Mouse (Mus musculus) olfactory bulb, adult 2 months (tissue): ENCODE measurements around the gene Cox15. TPM values are rescaled to one million over a fixed set of nuclear protein-coding genes. Genes with fewer than 3 reads are reported as not detected.

Source experiments
- H3K27ac ChIP-seq: fragments of 200-500 bp; 2 replicates; pipeline ENCODE4 v1.5.1; 2012; ENCODE audit warnings: low read depth, low read length; ENCODE audit not compliant: insufficient read depth
- H3K4me1 ChIP-seq: fragments of 200-500 bp; 2 replicates; pipeline ENCODE4 v1.6.1; 2012; ENCODE audit warnings: low read length; ENCODE audit not compliant: control insufficient read depth, insufficient read depth
- H3K4me3 ChIP-seq: fragments of 200-500 bp; 2 replicates; pipeline ENCODE4 v1.5.1; 2012; ENCODE audit warnings: mild to moderate bottlenecking, low read depth, low read length, moderate library complexity; ENCODE audit not compliant: insufficient read depth
- CTCF ChIP-seq: fragments of 200-500 bp; IDR thresholded peaks from 2 replicates; pipeline ENCODE4 v1.5.1; 2012; ENCODE audit warnings: low read depth, mild to moderate bottlenecking, low read length, moderate library complexity; ENCODE audit not compliant: insufficient read depth
- POLR2A ChIP-seq: fragments of 200-500 bp; IDR thresholded peaks from 2 replicates; pipeline ENCODE4 v1.6.1; 2012; ENCODE audit warnings: mild to moderate bottlenecking, low read depth, low read length, moderate library complexity; ENCODE audit not compliant: insufficient read depth
- WGBS: fragments of 180-500 bp; shearing (Covaris S2); methylation state at CpG from one replicate; pipeline ENCODE4 v1.1.7; 2018; 5-methylcytosine and 5-hydroxymethylcytosine counted together
- polyA plus RNA-seq: library from polyadenylated mRNA; stranded (reverse); fragments of >200 nt; gene quantifications from 2 replicates; pipeline ENCODE4 v1.2.4, GENCODE M21; 2012; ENCODE audit warnings: low replicate concordance; ENCODE audit not compliant: missing spikeins, insufficient read depth, insufficient read length

The Cox15 gene
- polyA plus RNA-seq, 1 experiment, result not detected

DNA sequence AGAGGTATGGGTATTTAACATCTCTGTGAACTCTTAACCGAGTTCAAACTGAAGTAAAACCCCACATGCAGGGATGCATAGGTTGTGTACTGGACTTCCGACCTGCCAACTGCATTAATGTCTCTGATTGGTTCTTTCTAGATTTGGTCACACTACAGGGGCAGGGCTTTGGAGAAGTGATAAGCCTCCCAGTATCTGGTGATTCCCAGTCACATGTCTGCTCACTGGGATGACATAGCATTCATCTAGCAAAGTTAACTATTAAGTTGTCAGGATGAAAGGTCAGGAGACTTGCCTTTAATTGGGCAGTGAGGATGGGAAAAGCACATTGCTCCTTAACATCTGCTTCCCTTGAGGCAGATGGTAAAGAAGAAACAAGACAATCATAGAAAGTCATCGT is 29.2 kb upstream of the Cox15 start, which contains the start of gene Abcc2:
TSS of gene Abcc2 (plus strand) at position 213 of the 400 bp plus-strand sequence.
- H3K4me3 ChIP-seq, result no peak within 1 kb of the TSS
- H3K4me1 ChIP-seq, result no peaks in the 10 kb centered on the region
- H3K27ac ChIP-seq, result no peak within 1 kb of the TSS
- TF ChIP-seq CTCF (no peak), POLR2A (no peak)
- 84% methylated on average over 3 of the region's 3 CpGs for WGBS

DNA sequence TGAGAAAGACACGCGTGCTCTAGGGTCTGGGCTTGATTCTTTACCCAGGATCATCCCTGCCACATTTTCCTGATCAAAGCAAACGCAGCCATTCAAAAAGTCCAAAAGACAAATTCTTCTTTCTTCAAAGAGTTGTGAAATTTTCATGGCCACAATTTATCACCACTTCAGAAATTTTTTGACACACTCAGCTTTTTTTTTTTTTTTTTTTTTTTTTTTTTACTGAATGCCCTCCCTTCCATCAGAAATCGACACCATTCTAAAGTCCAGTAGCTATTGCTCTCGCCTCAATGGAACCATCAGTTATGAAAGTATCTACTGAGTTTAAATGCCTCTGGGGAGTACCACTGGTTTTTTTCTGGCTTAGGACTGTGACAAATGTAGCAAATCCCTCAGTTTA is 27.6 kb upstream of the Cox15 start:
- no peak overlapping the region for H3K4me3 ChIP-seq
- 91% methylated on average over 5 of the region's 5 CpGs for WGBS
- no peaks in the 10 kb centered on the region for H3K4me1 ChIP-seq
- H3K27ac ChIP-seq, result no peak overlapping the region
- TF ChIP-seq POLR2A (no peak), CTCF (no peak)

DNA sequence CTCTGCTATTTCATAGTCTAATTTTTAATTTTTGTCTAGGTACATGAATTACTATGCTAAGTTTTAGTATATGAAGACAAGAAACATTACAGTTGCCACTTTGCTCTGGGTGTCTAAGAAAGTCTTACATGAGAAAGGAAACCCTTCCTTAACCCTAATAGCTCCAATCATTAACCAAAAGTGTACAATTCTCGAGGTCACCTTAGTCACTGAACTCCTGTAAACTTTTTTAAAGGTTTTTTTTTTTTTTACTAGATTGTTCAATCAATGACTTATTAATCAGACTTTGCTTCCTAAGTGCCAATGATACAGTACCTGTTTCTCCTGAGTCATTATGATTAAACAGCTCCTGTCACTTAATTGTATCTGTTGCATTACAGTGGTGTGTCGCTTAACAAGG is 24.5 kb upstream of the Cox15 start:
- WGBS, result 77% methylated on average over 2 of the region's 2 CpGs
- Histone ChIP-seq H3K27ac (no peak overlapping the region), H3K4me1 (no peaks in the 10 kb centered on the region), H3K4me3 (no peak overlapping the region)
- TF ChIP-seq CTCF, result no peak
- TF ChIP-seq POLR2A, result no peak

DNA sequence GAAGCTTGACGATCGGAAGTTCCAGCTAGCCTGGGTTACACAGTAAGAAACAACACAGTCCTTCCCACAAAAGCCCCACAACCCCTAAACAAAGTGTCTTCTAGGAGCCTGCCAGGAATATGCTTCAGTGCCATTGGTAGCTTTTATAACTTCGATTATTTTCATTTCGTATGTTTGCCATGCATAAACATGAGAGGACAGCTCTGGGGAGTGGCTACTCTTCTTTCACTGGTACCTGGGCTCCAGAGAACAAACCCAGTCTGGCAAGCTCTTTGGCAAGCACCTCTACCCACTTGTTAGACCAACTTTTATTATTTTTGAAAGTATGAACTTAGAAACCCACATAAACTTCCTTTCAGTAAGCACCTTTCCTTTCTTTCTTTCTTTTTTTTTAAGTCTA is 23.8 kb upstream of the Cox15 start:
- Histone ChIP-seq H3K4me3 (no peak overlapping the region), H3K4me1 (no peaks in the 10 kb centered on the region), H3K27ac (no peak overlapping the region)
- WGBS, result 66% methylated on average over 4 of the region's 4 CpGs
- TF ChIP-seq POLR2A (no peak), CTCF (no peak)

DNA sequence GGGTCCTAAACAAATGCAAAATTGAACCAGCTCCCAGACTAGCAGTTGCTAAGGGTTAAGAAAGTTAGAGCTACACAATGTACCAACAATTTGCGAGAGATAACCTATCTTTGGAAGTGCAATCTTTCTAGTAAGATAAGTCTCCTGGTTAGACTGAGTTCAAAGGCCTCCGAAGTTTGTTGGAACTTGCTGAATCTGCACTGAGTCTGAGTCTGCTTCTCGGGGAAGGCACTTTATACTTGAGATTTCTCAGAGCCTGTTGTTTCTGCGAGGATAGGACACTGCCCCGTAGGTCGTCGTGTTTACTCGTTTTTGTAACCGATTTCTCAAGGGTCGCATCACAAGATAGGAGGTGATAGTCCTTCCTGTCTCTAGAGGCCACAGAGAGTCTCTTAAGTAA is 22.6 kb upstream of the Cox15 start:
- Histone ChIP-seq H3K4me3 (no peak overlapping the region), H3K27ac (no peak overlapping the region), H3K4me1 (no peaks in the 10 kb centered on the region)
- TF ChIP-seq CTCF (no peak), POLR2A (no peak)
- 84% methylated on average over 10 of the region's 10 CpGs for WGBS

DNA sequence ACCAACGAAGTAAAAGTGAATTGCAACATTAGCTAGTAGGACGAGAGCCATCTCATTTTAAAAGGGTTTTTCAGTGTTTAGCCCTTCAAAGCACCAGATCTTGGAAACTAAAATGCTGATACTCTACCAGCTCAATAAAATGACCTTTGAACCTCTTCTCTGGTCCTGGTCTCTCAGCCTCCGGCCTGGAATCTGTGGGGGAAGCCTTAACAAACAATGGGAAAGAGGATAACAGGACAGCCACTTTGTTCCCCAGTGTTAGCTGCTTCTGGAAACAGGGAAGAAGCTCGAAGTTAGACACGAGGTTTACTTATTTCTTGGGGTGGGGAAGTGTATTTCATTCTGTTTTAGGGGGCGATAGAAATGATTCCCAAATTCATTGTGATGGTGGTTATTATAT is 19.5 kb upstream of the Cox15 start:
- TF ChIP-seq CTCF (no peak), POLR2A (no peak)
- WGBS, result 82% methylated on average over 6 of the region's 6 CpGs

DNA sequence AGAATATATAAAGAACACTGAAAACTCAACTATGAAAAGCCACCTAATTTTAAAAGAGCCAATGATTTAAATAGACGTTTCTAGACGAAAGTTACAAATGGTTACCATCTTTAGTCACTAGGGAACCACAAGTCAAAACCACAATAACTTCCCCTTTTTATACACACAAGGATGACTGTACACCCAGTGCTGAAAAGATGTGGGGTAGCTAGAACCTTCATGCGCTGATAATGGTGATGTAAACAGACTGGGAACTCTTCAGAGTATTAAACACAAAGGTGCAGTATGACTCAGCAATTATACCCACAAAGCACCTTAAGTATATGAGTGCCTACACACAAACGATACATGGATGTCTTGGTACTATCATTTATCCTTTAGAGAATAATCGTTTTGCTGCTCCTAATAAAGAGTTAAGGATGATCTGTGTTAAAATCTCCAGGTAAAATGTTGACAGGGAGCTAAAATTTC is 18.7 kb upstream of the Cox15 start:
- TF ChIP-seq CTCF (no peak), POLR2A (no peak)
- Histone ChIP-seq H3K4me1 (no peaks in the 10 kb centered on the region), H3K4me3 (no peak overlapping the region), H3K27ac (no peak overlapping the region)
- WGBS, result 87% methylated on average over 5 of the region's 5 CpGs

More for the DNA sequence above, 19.5 kb upstream of the Cox15 start:
- Histone ChIP-seq H3K4me1 (no peaks in the 10 kb centered on the region), H3K4me3 (no peak overlapping the region), H3K27ac (no peak overlapping the region)

DNA sequence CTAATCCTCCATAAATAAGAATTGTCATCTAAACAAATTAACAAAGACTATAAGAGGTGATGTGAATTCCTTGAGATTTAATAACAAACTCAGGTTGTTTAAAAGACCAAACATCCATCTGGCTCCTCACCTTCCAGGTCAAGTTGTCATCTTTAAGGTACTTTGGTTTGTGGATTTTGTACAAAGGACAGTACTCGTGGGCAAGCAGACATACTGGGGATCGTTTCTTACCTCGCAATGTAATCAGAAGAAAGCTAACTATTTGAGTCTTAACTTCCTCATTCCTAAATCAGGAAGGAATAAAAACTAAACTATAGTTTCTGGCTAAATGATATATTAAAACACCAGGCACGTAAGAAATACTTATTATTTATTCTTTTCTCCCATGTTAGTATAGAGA is 17.8 kb upstream of the Cox15 start:
- no peak overlapping the region for H3K27ac ChIP-seq
- WGBS, result 92% methylated on average over 4 of the region's 4 CpGs

DNA sequence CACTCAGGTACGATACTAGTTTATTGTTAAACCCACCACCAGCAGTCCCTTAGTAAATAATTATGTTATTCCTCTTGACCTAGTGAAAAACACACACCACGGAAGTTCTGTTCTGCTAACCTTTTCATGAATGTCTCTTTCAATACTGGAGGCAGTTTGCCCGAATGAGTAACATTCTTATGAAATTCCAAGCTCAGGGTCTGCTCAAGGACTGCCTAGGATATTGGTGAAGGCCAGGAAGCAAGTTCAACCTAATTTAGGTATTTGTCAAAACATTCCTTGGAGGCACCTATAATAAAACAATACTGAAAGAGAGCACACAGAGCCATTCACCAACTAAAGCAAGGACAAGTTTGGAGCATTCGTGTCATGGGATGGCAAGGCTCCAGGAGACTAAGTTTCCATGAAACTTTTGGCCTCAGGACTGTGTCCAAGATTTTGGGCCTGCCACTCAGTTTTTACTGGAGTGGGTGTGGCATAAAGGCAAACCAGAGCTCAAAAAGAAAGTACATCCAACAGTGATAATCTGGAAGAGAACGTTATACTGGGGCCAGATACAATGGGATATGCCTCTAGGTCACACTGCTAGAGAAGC is 16.7 kb upstream of the Cox15 start:
- Histone ChIP-seq H3K4me1 (no peaks in the 10 kb centered on the region), H3K4me3 (no peak overlapping the region), H3K27ac (no peak overlapping the region)
- TF ChIP-seq CTCF (no peak), POLR2A (no peak)
- WGBS, result 84% methylated on average over 5 of the region's 5 CpGs

More for the DNA sequence above, 17.8 kb upstream of the Cox15 start:
- H3K4me1 ChIP-seq, result no peaks in the 10 kb centered on the region
- no peak for TF ChIP-seq POLR2A
- TF ChIP-seq CTCF, result no peak
- no peak overlapping the region for H3K4me3 ChIP-seq
